Mouse (Mus musculus): ENCODE measurements around the gene Ptprn2. TPM values are rescaled to one million over a fixed set of nuclear protein-coding genes. Genes with fewer than 3 reads are reported as not detected.

The Ptprn2 gene
- polyA plus RNA-seq, 1 experiment, result 0.22 TPM

- Histone ChIP-seq H3ac (ENCODE audit: control insufficient read depth, insufficient read length) (no peak overlapping the region), H3K27me3 (ENCODE audit: control insufficient read depth, insufficient read depth, insufficient read length) (no peaks in the 10 kb centered on the region), H3K36me3 (ENCODE audit: control insufficient read depth, insufficient read depth) (no peaks in the 10 kb centered on the region), H3K4me3 (no peak overlapping the region), H3K79me2 (ENCODE audit: control insufficient read depth, insufficient read depth) (no peaks in the 10 kb centered on the region), H3K4me2 (ENCODE audit: low read depth) (no peak overlapping the region)
- TF ChIP-seq REST (IDR thresholded peaks at IDR 0.05; ENCODE audit: insufficient read depth, insufficient read length) (no peak), POLR2AphosphoS2 (IDR thresholded peaks at IDR 0.05; ENCODE audit: insufficient read length, low read depth) (no peak), TCF12 (IDR thresholded peaks at IDR 0.05; ENCODE audit: insufficient read depth, poor library complexity, severe bottlenecking) (no peak), USF1 (IDR thresholded peaks at IDR 0.05; ENCODE audit: low read depth) (no peak), TCF3 (IDR thresholded peaks at IDR 0.05; ENCODE audit: insufficient read length, low read depth) (no peak), CEBPB (IDR thresholded peaks at IDR 0.05; ENCODE audit: insufficient read depth, poor library complexity, severe bottlenecking) (no peak), POLR2A (IDR thresholded peaks at IDR 0.05; ENCODE audit: insufficient read length, low read depth) (no peak), MYOD1 (IDR thresholded peaks at IDR 0.05; ENCODE audit: control insufficient read depth in 1 of 3, insufficient read length in 2 of 3, low read depth in 2 of 3) (no peak), MYOG (IDR thresholded peaks at IDR 0.05; ENCODE audit: control insufficient read depth in 1 of 3, insufficient read depth in 1 of 3, insufficient read length in 2 of 3, low read depth in 2 of 3) (no peak), MAX (IDR thresholded peaks at IDR 0.05; ENCODE audit: low read depth) (no peak), SRF (IDR thresholded peaks at IDR 0.05; ENCODE audit: control insufficient read depth, insufficient read length, low read depth) (no peak), E2F4 (IDR thresholded peaks at IDR 0.05; ENCODE audit: insufficient read depth) (no peak)
Measured at GRCm38 (mm10) chr12:116963906-116964305, 478.4 kb downstream of the Ptprn2 start.

DNA sequence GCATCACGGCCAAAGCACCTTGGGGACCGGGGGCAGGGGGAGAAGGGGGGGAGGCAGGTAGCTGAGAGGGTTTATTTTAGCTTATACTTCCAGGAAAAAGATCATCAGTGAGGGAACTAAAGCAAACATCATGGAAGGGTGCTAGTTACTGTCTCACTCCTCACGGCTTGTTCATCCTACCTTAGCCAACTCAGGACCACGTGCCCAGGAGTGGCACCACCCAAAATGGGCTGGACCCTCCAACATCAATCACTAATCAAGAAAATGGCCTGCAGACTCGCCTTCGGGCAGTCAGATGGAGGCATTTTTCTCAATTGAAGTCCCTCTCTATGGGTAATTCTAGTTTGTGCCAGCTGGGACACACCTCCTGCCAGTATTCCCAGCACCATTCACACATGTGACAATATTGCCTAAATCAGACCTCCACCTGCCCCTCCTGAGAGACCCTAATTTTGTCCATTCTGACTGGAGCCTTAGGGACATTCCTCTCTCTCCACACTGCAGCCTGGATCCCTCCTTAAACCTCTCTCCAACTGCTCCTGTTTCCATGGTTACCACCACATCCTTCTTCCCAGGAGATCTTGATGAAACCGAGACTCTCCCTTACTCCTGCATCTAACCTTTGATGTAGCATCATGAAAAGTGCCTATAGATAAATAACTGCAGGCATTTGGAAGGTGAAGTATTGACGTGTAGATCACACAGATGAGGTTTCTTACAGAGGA, 482.9 kb downstream of the Ptprn2 start:
- Histone ChIP-seq H3K4me3 (no peak overlapping the region), H3ac (ENCODE audit: control insufficient read depth, insufficient read length) (no peak overlapping the region), H3K79me2 (ENCODE audit: control insufficient read depth, insufficient read depth) (no peaks in the 10 kb centered on the region), H3K4me2 (ENCODE audit: low read depth) (no peak overlapping the region), H3K36me3 (ENCODE audit: control insufficient read depth, insufficient read depth) (no peaks in the 10 kb centered on the region), H3K27me3 (ENCODE audit: control insufficient read depth, insufficient read depth, insufficient read length) (no peaks in the 10 kb centered on the region)
- TF ChIP-seq POLR2AphosphoS2 (IDR thresholded peaks at IDR 0.05; ENCODE audit: insufficient read length, low read depth), result no peak

DNA sequence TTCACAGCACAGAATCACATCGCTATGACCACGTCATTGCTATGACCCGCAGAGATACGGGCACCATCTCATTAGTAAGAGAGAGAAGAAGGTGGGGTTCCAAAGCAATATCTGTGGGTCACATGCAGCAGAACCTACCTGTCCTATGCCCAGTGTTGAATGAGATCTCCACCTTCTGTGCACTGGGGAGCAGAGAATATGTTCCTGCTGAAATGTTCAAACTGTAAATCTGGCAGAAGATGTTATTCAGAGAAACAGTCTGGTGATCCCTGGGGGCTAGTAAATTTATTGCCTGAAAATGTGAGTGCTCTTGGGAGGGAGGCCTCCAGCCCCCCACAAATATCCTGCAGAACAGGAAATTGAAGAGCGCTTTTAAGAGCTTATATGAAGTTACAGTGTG, 490.0 kb downstream of the Ptprn2 start:
- Histone ChIP-seq H3K36me3 (ENCODE audit: control insufficient read depth, insufficient read depth) (no peaks in the 10 kb centered on the region), H3K27me3 (ENCODE audit: control insufficient read depth, insufficient read depth, insufficient read length) (no peaks in the 10 kb centered on the region), H3ac (ENCODE audit: control insufficient read depth, insufficient read length) (no peak overlapping the region), H3K4me3 (no peak overlapping the region), H3K4me2 (ENCODE audit: low read depth) (no peak overlapping the region), H3K79me2 (ENCODE audit: control insufficient read depth, insufficient read depth) (no peaks in the 10 kb centered on the region)
- TF ChIP-seq USF1 (IDR thresholded peaks at IDR 0.05; ENCODE audit: low read depth) (no peak), POLR2A (IDR thresholded peaks at IDR 0.05; ENCODE audit: insufficient read length, low read depth) (no peak), CEBPB (IDR thresholded peaks at IDR 0.05; ENCODE audit: insufficient read depth, poor library complexity, severe bottlenecking) (no peak), TCF12 (IDR thresholded peaks at IDR 0.05; ENCODE audit: insufficient read depth, poor library complexity, severe bottlenecking) (no peak), E2F4 (IDR thresholded peaks at IDR 0.05; ENCODE audit: insufficient read depth) (no peak), SRF (IDR thresholded peaks at IDR 0.05; ENCODE audit: control insufficient read depth, insufficient read length, low read depth) (no peak), POLR2AphosphoS2 (IDR thresholded peaks at IDR 0.05; ENCODE audit: insufficient read length, low read depth) (no peak), MAX (IDR thresholded peaks at IDR 0.05; ENCODE audit: low read depth) (no peak), MYOG (IDR thresholded peaks at IDR 0.05; ENCODE audit: control insufficient read depth in 1 of 3, insufficient read depth in 1 of 3, insufficient read length in 2 of 3, low read depth in 2 of 3) (no peak), TCF3 (IDR thresholded peaks at IDR 0.05; ENCODE audit: insufficient read length, low read depth) (no peak), MYOD1 (IDR thresholded peaks at IDR 0.05; ENCODE audit: control insufficient read depth in 1 of 3, insufficient read length in 2 of 3, low read depth in 2 of 3) (no peak), REST (IDR thresholded peaks at IDR 0.05; ENCODE audit: insufficient read depth, insufficient read length) (no peak)

DNA sequence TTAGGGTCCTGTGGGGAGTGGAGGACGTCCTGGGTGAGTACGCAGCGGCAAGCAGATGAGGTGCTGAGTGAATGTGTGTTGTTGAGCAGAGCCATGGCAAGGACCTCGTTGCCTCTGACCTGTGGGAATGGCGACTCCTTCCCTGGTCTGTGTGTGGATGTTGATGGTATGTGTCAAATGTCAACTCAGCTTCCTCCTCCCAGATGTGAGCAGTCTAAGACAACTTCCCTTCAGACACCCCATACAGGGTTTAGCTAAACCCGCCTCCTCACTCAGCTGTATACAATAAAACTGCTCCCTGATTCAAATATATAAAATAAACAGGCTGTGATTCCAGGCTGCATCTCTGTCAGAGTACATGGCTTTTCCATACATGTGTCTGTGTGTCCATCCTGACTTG, 491.5 kb downstream of the Ptprn2 start:
- no peaks in the 10 kb centered on the region for H3K36me3 ChIP-seq (ENCODE audit: control insufficient read depth, insufficient read depth)
- no peak overlapping the region for H3K4me2 ChIP-seq (ENCODE audit: low read depth)
- TF ChIP-seq REST (IDR thresholded peaks at IDR 0.05; ENCODE audit: insufficient read depth, insufficient read length), result no peak
- no peak for TF ChIP-seq POLR2AphosphoS2 (IDR thresholded peaks at IDR 0.05; ENCODE audit: insufficient read length, low read depth)
- H3K27me3 ChIP-seq (ENCODE audit: control insufficient read depth, insufficient read depth, insufficient read length), result no peaks in the 10 kb centered on the region
- H3ac ChIP-seq (ENCODE audit: control insufficient read depth, insufficient read length), result no peak overlapping the region
- no peaks in the 10 kb centered on the region for H3K79me2 ChIP-seq (ENCODE audit: control insufficient read depth, insufficient read depth)
- H3K4me3 ChIP-seq, result no peak overlapping the region

DNA sequence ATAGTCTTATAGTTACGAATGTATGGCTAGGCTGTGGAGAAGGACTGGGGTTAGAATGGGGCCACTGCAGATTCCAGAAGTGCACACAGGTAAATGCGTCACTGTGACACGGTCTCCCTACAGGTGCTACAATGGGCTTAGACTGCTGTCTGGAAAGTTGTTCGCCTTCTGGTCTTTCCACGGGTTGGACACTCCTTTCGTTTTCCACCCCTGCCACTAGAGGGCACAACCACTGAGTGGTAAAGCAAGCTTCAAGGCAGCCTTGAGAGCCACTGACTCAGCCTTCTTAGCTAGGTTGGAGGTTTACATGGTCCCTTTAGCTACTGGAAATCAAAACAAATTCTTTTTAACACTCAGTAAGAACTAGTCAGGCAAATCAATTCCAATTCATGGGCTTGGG, 492.7 kb downstream of the Ptprn2 start:
- H3K27me3 ChIP-seq (ENCODE audit: control insufficient read depth, insufficient read depth, insufficient read length), result no peaks in the 10 kb centered on the region
- H3ac ChIP-seq (ENCODE audit: control insufficient read depth, insufficient read length), result no peak overlapping the region
- H3K36me3 ChIP-seq (ENCODE audit: control insufficient read depth, insufficient read depth), result no peaks in the 10 kb centered on the region
- H3K4me3 ChIP-seq, result no peak overlapping the region
- no peak overlapping the region for H3K4me2 ChIP-seq (ENCODE audit: low read depth)
- TF ChIP-seq REST (IDR thresholded peaks at IDR 0.05; ENCODE audit: insufficient read depth, insufficient read length) (no peak), TCF12 (IDR thresholded peaks at IDR 0.05; ENCODE audit: insufficient read depth, poor library complexity, severe bottlenecking) (no peak), MAX (IDR thresholded peaks at IDR 0.05; ENCODE audit: low read depth) (no peak), SRF (IDR thresholded peaks at IDR 0.05; ENCODE audit: control insufficient read depth, insufficient read length, low read depth) (no peak), MYOG (IDR thresholded peaks at IDR 0.05; ENCODE audit: control insufficient read depth in 1 of 3, insufficient read depth in 1 of 3, insufficient read length in 2 of 3, low read depth in 2 of 3) (no peak), POLR2AphosphoS2 (IDR thresholded peaks at IDR 0.05; ENCODE audit: insufficient read length, low read depth) (no peak), CEBPB (IDR thresholded peaks at IDR 0.05; ENCODE audit: insufficient read depth, poor library complexity, severe bottlenecking) (no peak), E2F4 (IDR thresholded peaks at IDR 0.05; ENCODE audit: insufficient read depth) (no peak), USF1 (IDR thresholded peaks at IDR 0.05; ENCODE audit: low read depth) (no peak), MYOD1 (IDR thresholded peaks at IDR 0.05; ENCODE audit: control insufficient read depth in 1 of 3, insufficient read length in 2 of 3, low read depth in 2 of 3) (no peak), POLR2A (IDR thresholded peaks at IDR 0.05; ENCODE audit: insufficient read length, low read depth) (no peak)
- no peaks in the 10 kb centered on the region for H3K79me2 ChIP-seq (ENCODE audit: control insufficient read depth, insufficient read depth)
